Mouse (Mus musculus) intestine, postnatal 0 days (tissue): ENCODE data around the gene Rpl36-ps4. TPM values are rescaled to one million over a fixed set of nuclear protein-coding genes. Genes with fewer than 3 reads are reported as not detected.

Experiments used
- ATAC-seq: fragments of 200-750 bp; cut with Nextera tagmentation; 2 replicates; pipeline ENCODE4 v1.8.0; 2017; ENCODE audit warnings: mild to moderate bottlenecking, moderate TSS enrichment, moderate library complexity
- H3K27ac ChIP-seq: fragments of 300-500 bp; sonication (generic); 2 replicates; pipeline ENCODE4 v1.5.1; 2014; ENCODE audit warnings: mild to moderate bottlenecking, low read depth, low read length, moderate library complexity
- H3K27me3 ChIP-seq: fragments of 300-500 bp; sonication (generic); replicated peaks from 2 replicates; pipeline ENCODE4 v1.6.1; 2014; ENCODE audit warnings: low read length, mixed read lengths; ENCODE audit not compliant: control insufficient read depth, insufficient read depth
- H3K36me3 ChIP-seq: fragments of 300-500 bp; sonication (generic); 2 replicates; pipeline ENCODE4 v1.6.1; 2014; ENCODE audit warnings: mild to moderate bottlenecking, moderate library complexity; ENCODE audit not compliant: control insufficient read depth, insufficient read depth
- H3K4me1 ChIP-seq: fragments of 300-500 bp; sonication (generic); replicated peaks from 2 replicates; pipeline ENCODE4 v1.6.1; 2014; ENCODE audit warnings: antibody characterized with exemption, low read length, mixed read lengths; ENCODE audit not compliant: control insufficient read depth, insufficient read depth
- H3K4me2 ChIP-seq: fragments of 300-500 bp; sonication (generic); replicated peaks from 2 replicates; pipeline ENCODE4 v1.6.1; 2014; ENCODE audit warnings: low read depth, mild to moderate bottlenecking, moderate library complexity
- H3K4me3 ChIP-seq: fragments of 300-500 bp; sonication (generic); 2 replicates; pipeline ENCODE4 v1.5.1; 2014; ENCODE audit warnings: low read depth, low read length
- H3K9ac ChIP-seq: fragments of 300-500 bp; sonication (generic); 2 replicates; pipeline ENCODE4 v1.6.1; 2014; ENCODE audit warnings: mild to moderate bottlenecking, low read depth, low read length
- H3K9me3 ChIP-seq: fragments of 300-500 bp; sonication (generic); 2 replicates; pipeline ENCODE4 v1.6.1; 2016; ENCODE audit warnings: mixed run types; ENCODE audit not compliant: control insufficient read depth
- CTCF ChIP-seq: sonication (generic); IDR thresholded peaks from 2 replicates; pipeline ENCODE4 v1.5.1; 2016; ENCODE audit warnings: low read depth, mild to moderate bottlenecking, control low read depth, antibody characterized with exemption, moderate library complexity
- WGBS: fragments of 180-500 bp; shearing (Covaris S2); extraction: QIAGEN DNeasy Blood & Tissue Kit; methylation state at CpG from one replicate; pipeline ENCODE4 v1.1.7; 2014; 5-methylcytosine and 5-hydroxymethylcytosine counted together
- polyA plus RNA-seq: library from polyadenylated mRNA; unstranded; fragments of >200 nt; fragmentation: Nextera tagmentation; extraction: Ambion mirVana; gene quantifications from 2 replicates; pipeline ENCODE4 v1.2.1, GENCODE M21; 2015

Gene Rpl36-ps4
- polyA plus RNA-seq, 1 experiment from 2014 or later, result not detected

- no peak overlapping the region for H3K9ac ChIP-seq
- TF ChIP-seq CTCF, result no peak
- H3K4me3 ChIP-seq, result no peak overlapping the region
- WGBS, result 74% methylated on average over 6 of the region's 6 CpGs
- H3K4me1 ChIP-seq, result no peaks in the 10 kb centered on the region
- H3K27me3 ChIP-seq, result no peaks in the 10 kb centered on the region
- no peaks in the 10 kb centered on the region for H3K9me3 ChIP-seq
- H3K27ac ChIP-seq, result no peak overlapping the region
- ATAC-seq, result no peak
- H3K4me2 ChIP-seq, result no peak overlapping the region
- H3K36me3 ChIP-seq, result no peaks in the 10 kb centered on the region
Observed at GRCm38 (mm10) chr17:87897175-87897574, 23.6 kb upstream of the Rpl36-ps4 start.

- H3K9me3 ChIP-seq, result no peaks in the 10 kb centered on the region
- TF ChIP-seq CTCF, result no peak
- H3K27ac ChIP-seq, result no peak overlapping the region
- no peak for ATAC-seq
- no peaks in the 10 kb centered on the region for H3K36me3 ChIP-seq
- 74% methylated on average over 4 of the region's 4 CpGs for WGBS
- no peak overlapping the region for H3K4me3 ChIP-seq
- H3K9ac ChIP-seq, result no peak overlapping the region
- no peaks in the 10 kb centered on the region for H3K27me3 ChIP-seq
- H3K4me2 ChIP-seq, result no peak overlapping the region
- H3K4me1 ChIP-seq, result no peaks in the 10 kb centered on the region
Observed at GRCm38 (mm10) chr17:87900677-87901076, 20.1 kb upstream of the Rpl36-ps4 start.

- no peak for ATAC-seq
- no peak overlapping the region for H3K27ac ChIP-seq
Observed at GRCm38 (mm10) chr17:87901163-87901562, 19.6 kb upstream of the Rpl36-ps4 start.

GRCm38 (mm10) chr17:87903213-87903612 lies 17.6 kb upstream of the Rpl36-ps4 start:
- no peak for TF ChIP-seq CTCF
- no peaks in the 10 kb centered on the region for H3K27me3 ChIP-seq
- no peaks in the 10 kb centered on the region for H3K9me3 ChIP-seq
- no peak for ATAC-seq
- no peaks in the 10 kb centered on the region for H3K36me3 ChIP-seq
- no peak overlapping the region for H3K27ac ChIP-seq
- WGBS, result 31% methylated on average over 6 of the region's 6 CpGs
- H3K4me2 ChIP-seq, result no peak overlapping the region
- H3K4me1 ChIP-seq, result no peaks in the 10 kb centered on the region
- no peak overlapping the region for H3K9ac ChIP-seq
- no peak overlapping the region for H3K4me3 ChIP-seq

More at GRCm38 (mm10) chr17:87901163-87901562, 19.6 kb upstream of the Rpl36-ps4 start:
- H3K4me2 ChIP-seq, result no peak overlapping the region
- no peaks in the 10 kb centered on the region for H3K36me3 ChIP-seq
- H3K4me1 ChIP-seq, result no peaks in the 10 kb centered on the region
- H3K4me3 ChIP-seq, result no peak overlapping the region
- H3K27me3 ChIP-seq, result no peaks in the 10 kb centered on the region
- no peak for TF ChIP-seq CTCF
- H3K9me3 ChIP-seq, result no peaks in the 10 kb centered on the region
- no peak overlapping the region for H3K9ac ChIP-seq
- WGBS, result 23% methylated on average over 7 of the region's 7 CpGs

- Histone ChIP-seq H3K36me3 (no peaks in the 10 kb centered on the region), H3K4me3 (no peak overlapping the region), H3K4me1 (no peaks in the 10 kb centered on the region), H3K4me2 (no peak overlapping the region), H3K27me3 (no peaks in the 10 kb centered on the region), H3K9ac (no peak overlapping the region), H3K9me3 (no peaks in the 10 kb centered on the region), H3K27ac (no peak overlapping the region)
- WGBS, result 95% methylated on average over 8 of the region's 8 CpGs
- ATAC-seq, result no peak
- no peak for TF ChIP-seq CTCF
Observed at GRCm38 (mm10) chr17:87903725-87904124, 17.1 kb upstream of the Rpl36-ps4 start.

- Histone ChIP-seq H3K4me2 (no peak overlapping the region), H3K9me3 (0 out of 2 replicates have a peak, but pooled peaks cover 3% of the 10 kb centered on the region), H3K27ac (no peak overlapping the region), H3K36me3 (no peaks in the 10 kb centered on the region), H3K4me1 (no peaks in the 10 kb centered on the region), H3K27me3 (no peaks in the 10 kb centered on the region), H3K4me3 (no peak overlapping the region), H3K9ac (no peak overlapping the region)
- 90% methylated on average over 3 of the region's 3 CpGs for WGBS
- TF ChIP-seq CTCF, result no peak
- no peak for ATAC-seq
Observed at GRCm38 (mm10) chr17:87915386-87915785, 5.4 kb upstream of the Rpl36-ps4 start.

DNA sequence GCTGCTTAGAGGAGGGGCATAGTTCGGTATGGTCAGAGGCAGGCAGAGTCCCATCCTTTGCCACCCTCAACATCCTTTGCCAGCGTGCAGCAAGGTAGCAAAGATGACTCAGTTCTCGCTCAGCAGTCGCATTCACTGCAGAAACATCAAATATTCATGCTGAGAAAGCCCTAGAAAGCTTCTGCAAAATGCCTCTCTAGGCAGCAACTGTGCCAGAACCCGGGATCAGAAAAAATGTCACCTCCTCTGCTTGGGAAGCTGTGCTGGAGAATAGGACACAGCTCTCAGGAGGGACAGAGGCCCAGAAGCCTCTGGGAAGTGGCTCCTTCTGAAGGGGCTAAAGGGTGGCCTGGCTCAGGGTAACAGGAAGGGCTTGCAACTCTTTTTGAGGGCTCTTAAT lies 2.7 kb upstream of the Rpl36-ps4 start:
- Histone ChIP-seq H3K36me3 (no peaks in the 10 kb centered on the region), H3K9me3 (no peaks in the 10 kb centered on the region), H3K27me3 (no peaks in the 10 kb centered on the region), H3K27ac (no peak overlapping the region), H3K9ac (no peak overlapping the region), H3K4me3 (no peak overlapping the region), H3K4me2 (no peak overlapping the region), H3K4me1 (no peaks in the 10 kb centered on the region)
- no peak for ATAC-seq
- 82% methylated on average over 5 of the region's 5 CpGs for WGBS
- TF ChIP-seq CTCF, result no peak
